ENCODE assay signal across 7 mouse cellular contexts in genomic region chr1:135752737-135753348, GRCm38 (mm10). TPM values are rescaled to one million over a fixed set of nuclear protein-coding genes. Genes with fewer than 3 reads are reported as not detected.
DNase-seq lines count a peak whose midpoint lies in the region; ATAC-seq and TF ChIP-seq lines count a peak whose summit lies in the region.

No protein-coding gene starts in this region.

- peak; percentile 98 for TF ChIP-seq CTCF in intestine, postnatal 0 days (IDR thresholded peaks at IDR 0.05; ENCODE audit: low read depth)

- intact Hi-C loops in left cerebral cortex, postnatal 36 days (cut with DNase I) = loop anchor here (1.0 to 5.0 kb wide), 4 partner anchors 28 to 74 kb away; no protein-coding TSS in a partner anchor

- H3K9ac ChIP-seq in intestine, postnatal 0 days (ENCODE audit: low read depth, low read length) = no peak overlapping the region
- H3K9ac ChIP-seq in midbrain, embryonic 12.5 days (replicated peaks) = no peak overlapping the region

- 11% methylated on average over 10 of the region's 10 CpGs for WGBS in intestine, postnatal 0 days
- WGBS in midbrain, embryonic 12.5 days = 10% methylated on average over 10 of the region's 10 CpGs

- H3K4me1 ChIP-seq in intestine, postnatal 0 days (replicated peaks; ENCODE audit: control insufficient read depth, insufficient read depth, low read length) = no peaks in the 10 kb centered on the region
- 0 out of 2 replicates have a peak, but pooled peaks cover 3% of the 10 kb centered on the region for H3K4me1 ChIP-seq in midbrain, embryonic 12.5 days

- H3K4me3 ChIP-seq in intestine, postnatal 0 days (ENCODE audit: low read depth, low read length) = no peak overlapping the region
- no peak overlapping the region for H3K4me3 ChIP-seq in midbrain, embryonic 12.5 days

- H3K27ac ChIP-seq in intestine, postnatal 0 days (ENCODE audit: low read depth, low read length) = no peak overlapping the region
- no peak overlapping the region for H3K27ac ChIP-seq in midbrain, embryonic 12.5 days (replicated peaks)

- peak; percentile 95 for DNase-seq in adrenal gland, postnatal 10 days
- peak; percentile 93 for DNase-seq in embryo, embryonic 9.5 days (ENCODE audit: extremely low spot score)
- DNase-seq in left cerebral cortex, postnatal 36 days (ENCODE audit: low spot score in 2 of 2) = peak; percentile 85 to 88
- DNase-seq in skeletal muscle tissue, adult 2 months (ENCODE audit: low read depth, low spot score) = peak; percentile 95

- H3K4me2 ChIP-seq in intestine, postnatal 0 days (replicated peaks; ENCODE audit: low read depth) = no peak overlapping the region
- H3K4me2 ChIP-seq in midbrain, embryonic 12.5 days (replicated peaks) = no peak overlapping the region

- peaks cover 44% of the 10 kb centered on the region for H3K36me3 ChIP-seq in intestine, postnatal 0 days (ENCODE audit: control insufficient read depth, insufficient read depth)
- 0 out of 2 replicates have a peak, but pooled peaks cover 2% of the 10 kb centered on the region for H3K36me3 ChIP-seq in midbrain, embryonic 12.5 days

- H3K27me3 ChIP-seq in intestine, postnatal 0 days (replicated peaks; ENCODE audit: control insufficient read depth, insufficient read depth, low read length) = no peaks in the 10 kb centered on the region
- peaks cover 6% of the 10 kb centered on the region; the same call in 1 of the 2 replicates for H3K27me3 ChIP-seq in midbrain, embryonic 12.5 days

- ATAC-seq in granulocyte monocyte progenitor cell, adult 5-6 weeks (replicated peaks; ENCODE audit: poor library complexity, severe bottlenecking) = peak; percentile 100
- ATAC-seq in intestine, postnatal 0 days = peak; percentile 95
- peak; percentile 99 for ATAC-seq in midbrain, embryonic 12.5 days (ENCODE audit: low FRiP score, low read depth)

- H3K9me3 ChIP-seq in intestine, postnatal 0 days (ENCODE audit: control insufficient read depth) = no peaks in the 10 kb centered on the region
- no peaks in the 10 kb centered on the region for H3K9me3 ChIP-seq in midbrain, embryonic 12.5 days

RNA-seq across cellular contexts. Expression of gene Phlda3, which starts 13.1 kb away (rescaled TPM):
- total RNA-seq in adrenal gland, postnatal 10 days (2021) = 10 to 100 TPM; 42.9 to 82.7 TPM
- 1.9 TPM in 1 of 2 replicates, not detected in the other for total RNA-seq in granulocyte monocyte progenitor cell, adult 5-6 weeks (2014; fragmentation: Nextera tagmentation)
- total RNA-seq in granulocyte monocyte progenitor cell, adult 5-6 weeks (2017) = 0.17 and 1.0 TPM in 2 replicates
- 22.0 and 22.5 TPM in 2 replicates for polyA plus RNA-seq in intestine, postnatal 0 days (2015; fragmentation: Nextera tagmentation; extraction: Ambion mirVana)
- total RNA-seq in left cerebral cortex, postnatal 36 days (2021) = 10 to 100 TPM; 18.2 to 28.8 TPM
- polyA plus RNA-seq in midbrain, embryonic 12.5 days (2016; fragmentation: Nextera tagmentation; extraction: Ambion mirVana) = 15.7 and 21.8 TPM in 2 replicates

RNA-seq across cellular contexts. Expression of gene Tnni1, which starts 26.4 kb away (rescaled TPM):
- total RNA-seq in adrenal gland, postnatal 10 days (2021) = 10 to 100 TPM in 1 of 2 experiments, 1 to 10 TPM in 1; 7.7 to 41.7 TPM
- total RNA-seq in granulocyte monocyte progenitor cell, adult 5-6 weeks (2014; fragmentation: Nextera tagmentation) = not detected in 2 replicates
- total RNA-seq in granulocyte monocyte progenitor cell, adult 5-6 weeks (2017) = not detected in 2 replicates
- 3.1 and 4.1 TPM in 2 replicates for polyA plus RNA-seq in intestine, postnatal 0 days (2015; fragmentation: Nextera tagmentation; extraction: Ambion mirVana)
- total RNA-seq in left cerebral cortex, postnatal 36 days (2021) = 1 to 10 TPM; 2.2 to 4.8 TPM
- polyA plus RNA-seq in midbrain, embryonic 12.5 days (2016; fragmentation: Nextera tagmentation; extraction: Ambion mirVana) = 1.0 and 2.2 TPM in 2 replicates

RNA-seq across cellular contexts. Expression of gene Csrp1, which starts 33.0 kb away (rescaled TPM):
- 10 to 100 TPM; 94.9 to 97.9 TPM for total RNA-seq in adrenal gland, postnatal 10 days (2021)
- total RNA-seq in granulocyte monocyte progenitor cell, adult 5-6 weeks (2014; fragmentation: Nextera tagmentation) = 130 and 138 TPM in 2 replicates
- total RNA-seq in granulocyte monocyte progenitor cell, adult 5-6 weeks (2017) = 104 and 135 TPM in 2 replicates
- polyA plus RNA-seq in intestine, postnatal 0 days (2015; fragmentation: Nextera tagmentation; extraction: Ambion mirVana) = 284 and 285 TPM in 2 replicates
- total RNA-seq in left cerebral cortex, postnatal 36 days (2021) = 100 to 1,000 TPM; 195 to 250 TPM
- polyA plus RNA-seq in midbrain, embryonic 12.5 days (2016; fragmentation: Nextera tagmentation; extraction: Ambion mirVana) = 35.6 and 41.0 TPM in 2 replicates

Comparison
In these comparisons a context has a peak if more than half of its experiments do, and no peak if none do; other contexts are left out.
1. RNA of gene Phlda3, which starts 13.1 kb away (total RNA-seq): 42.9 to 82.7 TPM in adrenal gland, postnatal 10 days and 18.2 to 28.8 TPM in left cerebral cortex, postnatal 36 days; 0.17 to 1.9 TPM in granulocyte monocyte progenitor cell, adult 5-6 weeks; every median in the first group is over 4 times any median in the second.
2. Peak in every context shown above with its lines, with median percentiles within 50 percentile points of each other: DNase-seq and ATAC-seq.